Mouse (Mus musculus): ENCODE data around the gene A830018L16Rik.
A peak's percentile ranks its signal among the peaks of the same experiment; 100 is the strongest.
"Not testable (repeated sequence)": the region's sequence is repeated elsewhere in the genome, so short reads cannot be mapped to it uniquely, and the experiment has no call there.

The A830018L16Rik gene

DNA sequence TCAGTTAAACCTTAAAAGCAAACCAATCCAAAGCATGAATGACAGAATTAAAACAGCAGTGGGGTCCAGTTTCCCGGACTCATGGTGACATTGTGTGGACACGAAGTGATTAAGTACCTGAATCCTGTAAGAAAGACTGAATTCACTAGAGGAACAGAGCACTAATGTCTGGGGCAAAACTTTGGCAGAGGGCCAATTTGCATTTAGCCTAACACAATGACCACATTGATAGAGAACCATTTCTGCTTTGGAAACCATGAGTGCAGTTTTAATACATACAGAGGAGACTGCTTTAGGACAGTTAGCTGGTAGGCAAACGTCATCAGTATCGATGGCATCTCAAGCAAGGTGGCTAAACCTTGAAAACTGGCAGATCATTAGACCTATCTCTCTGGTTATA is 586.7 kb downstream of the A830018L16Rik start:
- DNase-seq (ENCODE audit: low spot score), result no peak

DNA sequence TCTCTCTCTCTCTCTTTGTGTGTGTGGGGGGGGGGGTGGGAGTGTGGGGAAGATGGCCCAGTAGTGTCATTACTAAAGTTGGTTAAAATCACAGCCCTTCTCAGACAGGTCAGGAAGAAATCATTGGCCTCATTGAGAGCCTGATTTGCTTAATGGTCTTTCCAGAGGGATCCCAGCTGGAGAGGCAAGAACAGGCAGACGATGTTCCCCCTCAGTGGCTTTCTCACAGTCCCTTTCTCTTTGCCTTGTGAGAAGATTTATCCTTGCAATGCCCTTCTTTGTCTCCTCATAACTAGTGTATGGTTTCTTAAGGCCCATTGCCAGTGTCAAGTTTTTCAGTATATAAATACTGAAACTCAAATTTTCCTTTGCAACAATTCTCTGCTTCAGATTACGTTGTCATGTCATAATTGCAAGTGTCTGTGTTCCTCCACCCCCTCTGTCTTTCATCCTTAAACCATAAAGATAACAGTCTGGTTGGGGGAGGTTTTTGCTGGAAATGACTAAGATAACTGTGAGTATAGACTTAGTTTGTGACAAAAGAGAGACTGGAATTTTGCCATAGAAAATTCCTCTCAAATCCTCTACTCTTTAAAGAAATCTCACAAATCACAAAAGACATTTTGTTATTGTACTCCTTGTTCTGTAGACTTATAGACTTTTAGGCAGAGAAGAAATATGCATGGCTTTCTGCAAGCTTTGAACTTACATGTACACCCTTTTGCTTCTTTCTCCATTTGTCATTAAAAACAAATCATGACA is 595.1 kb downstream of the A830018L16Rik start:
- no peak for DNase-seq (ENCODE audit: low spot score)

DNA sequence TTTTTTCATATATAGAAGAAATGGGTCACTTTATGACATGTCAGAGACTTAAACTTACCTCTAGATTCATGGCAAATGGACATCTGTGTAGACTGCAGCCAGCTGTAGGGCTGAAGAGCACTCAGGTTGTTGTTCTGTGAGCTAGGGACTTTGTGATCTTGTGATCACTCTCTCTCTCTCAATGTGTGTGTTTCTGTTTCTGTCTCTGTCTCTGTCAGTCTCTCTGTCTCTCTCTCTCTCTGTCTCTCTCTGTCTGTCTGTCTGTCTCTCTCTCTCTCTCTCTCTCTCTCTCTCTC is 595.6 kb downstream of the A830018L16Rik start:
- no peak for DNase-seq (ENCODE audit: low spot score)

DNA sequence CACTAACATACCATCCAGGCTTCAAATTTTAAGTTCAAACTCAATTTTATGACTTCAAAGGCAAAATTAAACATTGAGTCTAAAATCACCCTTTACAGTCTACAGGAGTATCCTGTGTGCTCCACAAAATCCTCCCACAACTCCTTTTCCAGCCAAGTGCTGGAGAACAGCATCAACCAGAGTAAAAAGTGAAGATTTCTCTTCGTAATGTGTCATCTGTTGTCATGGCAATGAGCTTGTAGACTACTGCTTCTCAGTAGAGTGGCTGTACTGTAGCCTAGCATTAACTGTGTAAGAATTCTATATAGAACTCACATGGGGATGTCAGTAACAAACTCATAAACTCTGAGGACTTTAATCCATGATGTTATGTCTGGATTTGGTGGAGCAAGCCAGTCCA is 596.7 kb downstream of the A830018L16Rik start:
- DNase-seq (ENCODE audit: low spot score), result peak; percentile 48

DNA sequence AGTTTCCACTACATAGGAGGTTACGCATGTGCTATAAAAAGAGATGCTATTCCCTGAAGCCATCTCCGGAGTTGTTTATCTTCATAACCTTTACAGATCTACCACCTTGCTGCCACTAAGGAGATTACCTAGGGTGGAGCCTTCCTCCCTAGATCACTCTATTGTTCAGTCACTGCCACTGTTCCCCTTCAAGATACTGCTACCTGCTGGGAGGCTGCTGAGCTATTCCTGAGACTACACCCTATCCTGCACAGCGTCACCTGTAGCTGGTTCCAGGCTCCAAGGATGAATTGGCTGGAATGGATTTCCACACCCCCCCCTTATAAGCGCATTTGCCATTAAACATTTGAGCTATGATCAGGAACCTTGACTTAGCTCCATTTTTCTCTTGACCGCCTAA is 606.7 kb downstream of the A830018L16Rik start:
- DNase-seq (ENCODE audit: low spot score), result not testable (repeated sequence)

All from left cerebral cortex, adult 11 months (tissue).